Mouse (Mus musculus): ENCODE measurements around the gene Dnajc11.

GRCm38 (mm10) chr4:152020024-152020423 lies 86.5 kb downstream of the Dnajc11 start:
- TF ChIP-seq CTCF (IDR thresholded peaks at IDR 0.05) (no peak), EP300 (IDR thresholded peaks at IDR 0.05) (no peak)

Measured in lung, postnatal 0 days (tissue).